Mouse (Mus musculus): ENCODE data around the gene Dppa2. TPM values are rescaled to one million over a fixed set of nuclear protein-coding genes. Genes with fewer than 3 reads are reported as not detected.

Gene Dppa2
- 0.15 and 0.18 TPM in 2 replicates for polyA plus RNA-seq (2015; fragmentation: Nextera tagmentation; extraction: Ambion mirVana)

DNA sequence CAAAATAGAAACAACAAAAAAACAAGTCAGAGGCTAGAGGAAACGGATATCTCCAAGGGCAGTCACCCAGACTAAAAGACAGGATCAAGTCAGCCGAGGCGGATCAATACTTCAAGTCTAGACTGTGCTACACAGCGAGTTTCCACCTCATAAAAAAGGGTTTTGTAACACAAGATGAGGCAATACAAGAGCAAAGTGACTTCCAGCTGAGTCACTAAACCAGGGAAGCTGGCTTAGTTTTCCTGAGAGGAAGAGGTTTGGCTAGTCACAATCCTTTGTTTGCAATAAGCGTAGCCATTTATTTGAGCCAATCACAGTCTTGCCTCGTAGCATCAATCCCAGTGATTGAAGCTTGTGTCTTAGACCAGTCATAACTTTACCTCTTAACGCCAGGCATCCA lies at the start of gene Dppa2:
TSS of gene Dppa2 (plus strand) at position 400 of the 400 bp plus-strand sequence.
- ATAC-seq (ENCODE audit: low read depth): no peak
- no peak within 1 kb of the TSS for H3K27ac ChIP-seq (ENCODE audit: low read length)
- H3K4me1 ChIP-seq (replicated peaks; ENCODE audit: control insufficient read depth, insufficient read depth, low read length): no peaks in the 10 kb centered on the region
- H3K9me3 ChIP-seq (ENCODE audit: control insufficient read depth, low read length): no peaks in the 10 kb centered on the region
- no peak within 1 kb of the TSS for H3K9ac ChIP-seq (ENCODE audit: low read length)
- no peaks in the 10 kb centered on the region for H3K36me3 ChIP-seq (ENCODE audit: control insufficient read depth, insufficient read depth, low read length)
- 81% methylated on average over 7 of the region's 7 CpGs for WGBS
- H3K4me2 ChIP-seq (ENCODE audit: low read depth, low read length): no peak within 1 kb of the TSS
- H3K4me3 ChIP-seq (ENCODE audit: low read length): no peak within 1 kb of the TSS
- no peaks in the 10 kb centered on the region for H3K27me3 ChIP-seq (ENCODE audit: control insufficient read depth, insufficient read depth, low read depth, low read length)

DNA sequence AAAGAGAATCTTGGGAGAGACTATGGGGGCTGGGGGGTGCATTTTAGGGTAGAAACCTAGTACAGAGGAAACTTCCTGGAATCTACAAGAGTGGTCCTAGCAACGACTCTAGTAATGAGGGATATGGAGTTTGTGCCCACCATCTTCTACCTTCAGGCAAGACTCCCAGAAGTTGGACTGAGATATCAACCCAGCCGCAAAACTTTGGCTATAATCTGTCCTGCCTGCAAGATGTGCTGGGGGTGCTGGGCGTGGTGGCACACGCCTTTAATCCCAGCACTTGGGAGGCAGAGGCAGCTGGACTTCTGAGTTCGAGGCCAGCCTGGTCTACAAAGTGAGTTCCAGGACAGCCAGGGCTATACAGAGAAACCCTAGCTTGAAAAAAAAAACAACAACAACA lies 49.1 kb upstream of the Dppa2 start:
- WGBS: 93% methylated on average over 5 of the region's 5 CpGs

DNA sequence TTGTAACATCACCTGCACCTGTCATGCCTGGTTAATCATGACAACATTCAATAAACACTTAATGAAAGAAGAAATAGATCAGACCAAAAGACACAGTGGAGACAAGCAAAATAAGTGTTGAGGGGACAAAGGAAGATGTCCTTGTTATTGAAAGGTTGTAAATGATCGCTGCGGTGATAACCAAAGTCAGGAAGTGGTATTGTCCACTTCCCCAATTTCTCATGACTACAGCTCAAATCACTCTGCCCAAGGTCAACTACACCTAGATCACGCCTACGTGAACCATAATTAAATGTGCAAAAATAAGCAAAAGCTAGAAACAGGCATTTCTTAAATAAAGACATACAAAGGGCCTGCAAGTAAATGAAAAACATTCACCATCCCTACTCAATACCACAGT lies 44.2 kb upstream of the Dppa2 start:
- 89% methylated on average over 4 of the region's 4 CpGs for WGBS
- Histone ChIP-seq H3K27me3 (ENCODE audit: control insufficient read depth, insufficient read depth, low read depth, low read length) (no peaks in the 10 kb centered on the region), H3K4me3 (ENCODE audit: low read length) (no peak overlapping the region), H3K4me2 (ENCODE audit: low read depth, low read length) (no peak overlapping the region), H3K36me3 (ENCODE audit: control insufficient read depth, insufficient read depth, low read length) (no peaks in the 10 kb centered on the region), H3K27ac (ENCODE audit: low read length) (no peak overlapping the region), H3K9me3 (ENCODE audit: control insufficient read depth, low read length) (no peaks in the 10 kb centered on the region), H3K9ac (ENCODE audit: low read length) (no peak overlapping the region), H3K4me1 (replicated peaks; ENCODE audit: control insufficient read depth, insufficient read depth, low read length) (no peaks in the 10 kb centered on the region)
- ATAC-seq (ENCODE audit: low read depth): no peak

More for the DNA sequence above, 49.1 kb upstream of the Dppa2 start:
- H3K27ac ChIP-seq (ENCODE audit: low read length): no peak overlapping the region
- H3K4me2 ChIP-seq (ENCODE audit: low read depth, low read length): no peak overlapping the region
- no peak overlapping the region for H3K4me3 ChIP-seq (ENCODE audit: low read length)
- H3K36me3 ChIP-seq (ENCODE audit: control insufficient read depth, insufficient read depth, low read length): no peaks in the 10 kb centered on the region
- no peaks in the 10 kb centered on the region for H3K4me1 ChIP-seq (replicated peaks; ENCODE audit: control insufficient read depth, insufficient read depth, low read length)
- no peaks in the 10 kb centered on the region for H3K9me3 ChIP-seq (ENCODE audit: control insufficient read depth, low read length)
- ATAC-seq (ENCODE audit: low read depth): no peak
- H3K9ac ChIP-seq (ENCODE audit: low read length): no peak overlapping the region
- H3K27me3 ChIP-seq (ENCODE audit: control insufficient read depth, insufficient read depth, low read depth, low read length): no peaks in the 10 kb centered on the region

DNA sequence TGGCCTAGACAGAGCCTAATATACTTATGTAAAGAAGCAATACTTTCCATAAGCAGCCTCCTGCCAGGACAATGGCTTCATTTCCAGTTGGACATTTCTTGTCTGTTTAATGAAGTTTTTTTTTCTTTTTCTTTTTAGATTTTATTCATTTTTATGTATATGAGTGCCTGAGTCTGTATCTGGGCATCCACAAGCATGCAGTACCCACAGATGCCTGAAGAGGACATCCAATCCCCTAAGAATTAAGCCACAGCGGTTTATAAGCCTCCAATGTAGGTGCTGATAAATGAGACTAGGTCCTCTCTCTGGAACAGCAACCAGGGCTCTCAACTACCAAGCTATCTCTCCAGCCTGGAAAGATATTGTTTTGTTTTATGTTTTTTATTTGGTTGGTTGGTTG lies 40.8 kb upstream of the Dppa2 start:
- H3K4me1 ChIP-seq (replicated peaks; ENCODE audit: control insufficient read depth, insufficient read depth, low read length): no peaks in the 10 kb centered on the region
- H3K27ac ChIP-seq (ENCODE audit: low read length): no peak overlapping the region
- H3K4me3 ChIP-seq (ENCODE audit: low read length): no peak overlapping the region
- H3K9me3 ChIP-seq (ENCODE audit: control insufficient read depth, low read length): no peaks in the 10 kb centered on the region
- no peak overlapping the region for H3K9ac ChIP-seq (ENCODE audit: low read length)
- no peak overlapping the region for H3K4me2 ChIP-seq (ENCODE audit: low read depth, low read length)
- H3K27me3 ChIP-seq (ENCODE audit: control insufficient read depth, insufficient read depth, low read depth, low read length): no peaks in the 10 kb centered on the region
- H3K36me3 ChIP-seq (ENCODE audit: control insufficient read depth, insufficient read depth, low read length): no peaks in the 10 kb centered on the region
- ATAC-seq (ENCODE audit: low read depth): no peak
- WGBS: 83% methylated on average over 1 of the region's 1 CpGs

DNA sequence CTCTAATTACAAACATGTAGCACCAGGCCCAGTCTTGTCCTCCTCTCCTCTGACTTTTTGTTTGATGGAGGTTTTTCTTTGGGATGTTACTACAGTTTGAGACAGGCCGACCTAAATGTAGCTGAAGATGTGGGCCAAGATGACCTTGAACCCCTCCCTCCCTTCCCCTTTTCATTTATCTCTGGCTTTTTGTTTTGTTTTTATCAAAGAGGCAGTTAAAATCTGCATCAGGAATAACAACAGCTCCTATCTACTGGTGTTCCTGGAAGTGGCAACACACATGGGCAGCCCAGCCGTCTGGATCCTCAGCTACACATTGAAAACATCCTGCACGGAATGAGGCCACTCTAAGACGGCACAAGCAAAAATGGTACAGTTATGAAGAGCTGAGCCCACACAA lies 37.9 kb upstream of the Dppa2 start:
- H3K9ac ChIP-seq (ENCODE audit: low read length): no peak overlapping the region
- H3K27me3 ChIP-seq (ENCODE audit: control insufficient read depth, insufficient read depth, low read depth, low read length): no peaks in the 10 kb centered on the region
- no peak overlapping the region for H3K4me3 ChIP-seq (ENCODE audit: low read length)
- H3K9me3 ChIP-seq (ENCODE audit: control insufficient read depth, low read length): no peaks in the 10 kb centered on the region
- no peaks in the 10 kb centered on the region for H3K36me3 ChIP-seq (ENCODE audit: control insufficient read depth, insufficient read depth, low read length)
- no peak for ATAC-seq (ENCODE audit: low read depth)
- H3K27ac ChIP-seq (ENCODE audit: low read length): no peak overlapping the region
- no peak overlapping the region for H3K4me2 ChIP-seq (ENCODE audit: low read depth, low read length)
- 64% methylated on average over 4 of the region's 4 CpGs for WGBS
- H3K4me1 ChIP-seq (replicated peaks; ENCODE audit: control insufficient read depth, insufficient read depth, low read length): no peaks in the 10 kb centered on the region

DNA sequence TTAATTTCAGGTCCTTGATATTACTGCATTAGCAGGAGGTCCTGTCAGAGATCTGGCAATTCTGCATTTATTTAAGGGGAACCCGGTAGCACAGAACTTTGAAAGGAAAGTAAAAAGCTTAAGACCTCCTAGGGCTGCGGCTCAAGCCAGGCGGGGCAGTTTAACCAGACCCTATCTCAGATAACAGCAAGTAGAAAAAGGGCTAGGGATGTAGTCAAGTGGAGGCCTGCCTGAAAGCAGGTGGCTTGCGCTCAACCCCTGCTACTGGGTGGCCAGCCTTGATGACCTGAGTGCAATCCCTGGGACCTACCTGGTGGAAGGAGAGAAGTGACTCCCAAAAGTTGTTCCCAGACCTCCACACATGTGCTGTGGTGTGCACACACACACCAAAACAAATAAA lies 26.8 kb upstream of the Dppa2 start:
- H3K36me3 ChIP-seq (ENCODE audit: control insufficient read depth, insufficient read depth, low read length): no peaks in the 10 kb centered on the region
- H3K9me3 ChIP-seq (ENCODE audit: control insufficient read depth, low read length): no peaks in the 10 kb centered on the region
- no peak for ATAC-seq (ENCODE audit: low read depth)
- no peaks in the 10 kb centered on the region for H3K4me1 ChIP-seq (replicated peaks; ENCODE audit: control insufficient read depth, insufficient read depth, low read length)
- H3K4me2 ChIP-seq (ENCODE audit: low read depth, low read length): no peak overlapping the region
- 63% methylated on average over 4 of the region's 4 CpGs for WGBS
- H3K4me3 ChIP-seq (ENCODE audit: low read length): no peak overlapping the region
- no peak overlapping the region for H3K27ac ChIP-seq (ENCODE audit: low read length)
- H3K27me3 ChIP-seq (ENCODE audit: control insufficient read depth, insufficient read depth, low read depth, low read length): no peaks in the 10 kb centered on the region
- H3K9ac ChIP-seq (ENCODE audit: low read length): no peak overlapping the region

DNA sequence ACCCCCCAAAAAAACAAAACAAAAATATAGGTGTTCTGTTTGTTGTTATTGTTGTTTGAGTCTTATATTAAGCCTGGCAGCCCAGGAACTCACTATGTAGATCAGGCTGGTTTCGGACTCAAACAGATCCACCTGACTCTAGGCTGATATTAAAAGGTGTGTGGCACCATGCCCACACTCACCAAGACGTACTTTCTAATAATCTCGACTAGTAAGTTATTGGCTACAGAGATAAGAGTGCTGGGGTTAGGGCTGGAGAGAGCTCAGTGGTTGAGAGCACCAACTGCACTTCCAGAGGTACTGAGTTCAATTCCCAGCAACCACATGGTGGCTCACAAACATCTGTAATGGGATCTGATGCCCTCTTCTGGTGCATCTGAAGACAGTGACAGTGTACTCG lies 22.8 kb upstream of the Dppa2 start:
- no peak for ATAC-seq (ENCODE audit: low read depth)
- Histone ChIP-seq H3K27ac (ENCODE audit: low read length) (no peak overlapping the region), H3K9me3 (ENCODE audit: control insufficient read depth, low read length) (no peaks in the 10 kb centered on the region), H3K27me3 (ENCODE audit: control insufficient read depth, insufficient read depth, low read depth, low read length) (no peaks in the 10 kb centered on the region), H3K4me1 (replicated peaks; ENCODE audit: control insufficient read depth, insufficient read depth, low read length) (no peaks in the 10 kb centered on the region), H3K4me3 (ENCODE audit: low read length) (no peak overlapping the region), H3K36me3 (ENCODE audit: control insufficient read depth, insufficient read depth, low read length) (no peaks in the 10 kb centered on the region), H3K4me2 (ENCODE audit: low read depth, low read length) (no peak overlapping the region), H3K9ac (ENCODE audit: low read length) (no peak overlapping the region)
- 87% methylated on average over 4 of the region's 4 CpGs for WGBS

DNA sequence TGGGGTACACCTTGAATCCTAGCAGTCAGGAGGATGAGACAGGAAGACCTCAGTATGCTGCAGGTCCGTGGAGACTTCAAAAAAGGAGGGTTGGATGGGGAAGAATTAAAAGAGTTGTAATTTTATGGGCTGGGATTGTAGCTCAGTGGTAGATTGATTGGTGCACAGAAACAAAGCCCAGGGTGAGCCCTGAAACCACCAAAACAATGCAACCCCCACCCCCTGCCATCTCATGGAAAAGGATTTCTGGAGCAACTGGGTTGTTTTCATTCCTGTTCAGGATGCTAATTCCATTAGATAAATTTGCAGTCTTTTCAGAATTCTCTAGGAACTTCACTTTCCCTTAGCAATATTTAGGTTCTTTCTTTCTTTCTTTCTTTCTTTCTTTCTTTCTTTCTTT lies 20.9 kb upstream of the Dppa2 start:
- Histone ChIP-seq H3K9ac (ENCODE audit: low read length) (no peak overlapping the region), H3K9me3 (ENCODE audit: control insufficient read depth, low read length) (no peaks in the 10 kb centered on the region), H3K27me3 (ENCODE audit: control insufficient read depth, insufficient read depth, low read depth, low read length) (no peaks in the 10 kb centered on the region), H3K36me3 (ENCODE audit: control insufficient read depth, insufficient read depth, low read length) (no peaks in the 10 kb centered on the region), H3K4me2 (ENCODE audit: low read depth, low read length) (no peak overlapping the region), H3K4me1 (replicated peaks; ENCODE audit: control insufficient read depth, insufficient read depth, low read length) (no peaks in the 10 kb centered on the region), H3K27ac (ENCODE audit: low read length) (no peak overlapping the region), H3K4me3 (ENCODE audit: low read length) (no peak overlapping the region)
- WGBS: 87% methylated on average over 1 of the region's 1 CpGs
- ATAC-seq (ENCODE audit: low read depth): no peak

DNA sequence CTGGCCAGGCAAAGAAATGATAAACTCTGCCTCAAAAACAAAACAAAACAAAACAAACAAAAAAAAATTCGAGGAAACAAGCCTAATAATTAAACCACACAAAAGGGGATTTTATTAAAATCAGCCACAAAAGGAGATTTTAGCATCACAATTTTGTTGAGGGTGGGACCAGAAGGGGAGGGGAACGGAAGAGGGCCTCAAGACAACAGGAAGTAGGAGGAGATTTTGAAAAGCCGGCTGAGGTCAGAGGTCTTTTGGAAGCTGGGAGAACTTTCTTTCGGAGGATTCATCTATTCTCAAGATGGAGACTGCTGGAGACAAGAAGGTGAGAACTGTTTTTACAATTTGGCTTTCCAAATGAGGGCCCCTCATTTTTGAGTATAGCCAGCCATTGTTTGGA lies 20.2 kb upstream of the Dppa2 start, which contains the start of gene Dppa4:
TSS of gene Dppa4 (plus strand) at position 217 of the 400 bp plus-strand sequence.
- 64% methylated on average over 4 of the region's 4 CpGs for WGBS
- no peak within 1 kb of the TSS for H3K4me3 ChIP-seq (ENCODE audit: low read length)

DNA sequence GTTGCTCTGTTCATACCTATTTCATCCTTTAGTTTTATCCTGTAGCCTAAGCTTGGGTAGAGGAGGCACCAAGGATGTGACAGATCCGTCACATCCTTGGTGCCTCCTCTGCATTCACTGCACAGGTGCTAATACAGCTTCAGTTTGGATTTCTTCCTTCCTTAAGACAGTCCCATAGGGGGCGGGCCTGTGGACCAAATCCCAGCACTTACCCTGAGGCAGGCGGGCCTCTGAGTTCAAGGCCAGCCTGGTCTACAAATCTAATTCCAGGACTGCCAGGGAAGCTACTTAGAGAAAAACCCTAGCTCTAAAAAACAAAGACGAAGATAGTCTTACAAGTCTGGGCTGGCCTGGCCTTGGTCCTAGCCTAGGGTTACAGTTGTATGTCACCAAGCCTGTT lies 18.2 kb upstream of the Dppa2 start:
- Histone ChIP-seq H3K36me3 (ENCODE audit: control insufficient read depth, insufficient read depth, low read length) (no peaks in the 10 kb centered on the region), H3K9me3 (ENCODE audit: control insufficient read depth, low read length) (no peaks in the 10 kb centered on the region), H3K27ac (ENCODE audit: low read length) (no peak overlapping the region), H3K4me3 (ENCODE audit: low read length) (no peak overlapping the region), H3K27me3 (ENCODE audit: control insufficient read depth, insufficient read depth, low read depth, low read length) (no peaks in the 10 kb centered on the region), H3K4me2 (ENCODE audit: low read depth, low read length) (no peak overlapping the region), H3K4me1 (replicated peaks; ENCODE audit: control insufficient read depth, insufficient read depth, low read length) (no peaks in the 10 kb centered on the region), H3K9ac (ENCODE audit: low read length) (no peak overlapping the region)
- 92% methylated on average over 4 of the region's 4 CpGs for WGBS
- ATAC-seq (ENCODE audit: low read depth): no peak

More for the DNA sequence above, 20.2 kb upstream of the Dppa2 start, which contains the start of gene Dppa4:
- no peaks in the 10 kb centered on the region for H3K9me3 ChIP-seq (ENCODE audit: control insufficient read depth, low read length)
- H3K36me3 ChIP-seq (ENCODE audit: control insufficient read depth, insufficient read depth, low read length): no peaks in the 10 kb centered on the region
- H3K4me2 ChIP-seq (ENCODE audit: low read depth, low read length): no peak within 1 kb of the TSS
- H3K27ac ChIP-seq (ENCODE audit: low read length): no peak within 1 kb of the TSS
- ATAC-seq (ENCODE audit: low read depth): no peak
- no peak within 1 kb of the TSS for H3K9ac ChIP-seq (ENCODE audit: low read length)
- H3K27me3 ChIP-seq (ENCODE audit: control insufficient read depth, insufficient read depth, low read depth, low read length): no peaks in the 10 kb centered on the region
- no peaks in the 10 kb centered on the region for H3K4me1 ChIP-seq (replicated peaks; ENCODE audit: control insufficient read depth, insufficient read depth, low read length)

Data from lung, embryonic 16.5 days (tissue).